Mouse (Mus musculus) limb, embryonic 11.5 days (tissue): ENCODE measurements around the gene Sept3. TPM values are rescaled to one million over a fixed set of nuclear protein-coding genes. Genes with fewer than 3 reads are reported as not detected.
A peak's percentile ranks its signal among the peaks of the same experiment; 100 is the strongest.

Source experiments
- ATAC-seq: fragments of 200-750 bp; cut with Nextera tagmentation; 2 replicates; pipeline ENCODE4 v1.8.0; 2017; ENCODE audit warnings: low read depth; ENCODE audit not compliant: insufficient number of reproducible peaks, low FRiP score, low TSS enrichment
- DNase-seq: peaks from one replicate; pipeline ENCODE4 v3.0.0-alpha.2; 2015; ENCODE audit warnings: low spot score
- H3K27ac ChIP-seq: fragments of 300-500 bp; sonication (generic); replicated peaks from 2 replicates; pipeline ENCODE4 v1.5.1; 2014; ENCODE audit warnings: low read depth, mild to moderate bottlenecking, low read length
- H3K27me3 ChIP-seq: fragments of 300-500 bp; sonication (generic); 2 replicates; pipeline ENCODE4 v1.6.1; 2014; ENCODE audit warnings: mild to moderate bottlenecking, low read length, mixed read lengths; ENCODE audit not compliant: control insufficient read depth, insufficient read depth
- H3K36me3 ChIP-seq: fragments of 300-500 bp; sonication (generic); 2 replicates; pipeline ENCODE4 v1.6.1; 2014; ENCODE audit warnings: mild to moderate bottlenecking, low read length, moderate library complexity, mixed read lengths; ENCODE audit not compliant: control insufficient read depth, insufficient read depth
- H3K4me1 ChIP-seq: fragments of 300-500 bp; sonication (generic); 2 replicates; pipeline ENCODE4 v1.6.1; 2014; ENCODE audit warnings: low read length, mixed read lengths; ENCODE audit not compliant: control insufficient read depth, insufficient read depth
- H3K4me2 ChIP-seq: fragments of 300-500 bp; sonication (generic); 2 replicates; pipeline ENCODE4 v1.6.1; 2014; ENCODE audit warnings: low read depth, mild to moderate bottlenecking, moderate library complexity; ENCODE audit not compliant: severe bottlenecking
- H3K4me3 ChIP-seq: fragments of 300-500 bp; sonication (generic); 2 replicates; pipeline ENCODE4 v1.5.1; 2014; ENCODE audit warnings: low read depth, low read length
- H3K9ac ChIP-seq: fragments of 300-500 bp; sonication (generic); 2 replicates; pipeline ENCODE4 v1.6.1; 2014; ENCODE audit warnings: mild to moderate bottlenecking, low read length
- H3K9me3 ChIP-seq: fragments of 300-500 bp; sonication (generic); 2 replicates; pipeline ENCODE4 v1.6.1; 2016; ENCODE audit warnings: low read length; ENCODE audit not compliant: control insufficient read depth
- WGBS: fragments of 180-500 bp; shearing (Covaris S2); extraction: QIAGEN DNeasy Blood & Tissue Kit; methylation state at CpG from one replicate; pipeline ENCODE4 v1.1.7; 2014; 5-methylcytosine and 5-hydroxymethylcytosine counted together
- polyA plus RNA-seq: library from polyadenylated mRNA; unstranded; fragments of >200 nt; fragmentation: Nextera tagmentation; extraction: Ambion mirVana; gene quantifications from 2 replicates; pipeline ENCODE4 v1.2.1, GENCODE M21; 2014

Gene Sept3
- polyA plus RNA-seq, 1 experiment from 2014 or later, result 37.6 TPM

DNA sequence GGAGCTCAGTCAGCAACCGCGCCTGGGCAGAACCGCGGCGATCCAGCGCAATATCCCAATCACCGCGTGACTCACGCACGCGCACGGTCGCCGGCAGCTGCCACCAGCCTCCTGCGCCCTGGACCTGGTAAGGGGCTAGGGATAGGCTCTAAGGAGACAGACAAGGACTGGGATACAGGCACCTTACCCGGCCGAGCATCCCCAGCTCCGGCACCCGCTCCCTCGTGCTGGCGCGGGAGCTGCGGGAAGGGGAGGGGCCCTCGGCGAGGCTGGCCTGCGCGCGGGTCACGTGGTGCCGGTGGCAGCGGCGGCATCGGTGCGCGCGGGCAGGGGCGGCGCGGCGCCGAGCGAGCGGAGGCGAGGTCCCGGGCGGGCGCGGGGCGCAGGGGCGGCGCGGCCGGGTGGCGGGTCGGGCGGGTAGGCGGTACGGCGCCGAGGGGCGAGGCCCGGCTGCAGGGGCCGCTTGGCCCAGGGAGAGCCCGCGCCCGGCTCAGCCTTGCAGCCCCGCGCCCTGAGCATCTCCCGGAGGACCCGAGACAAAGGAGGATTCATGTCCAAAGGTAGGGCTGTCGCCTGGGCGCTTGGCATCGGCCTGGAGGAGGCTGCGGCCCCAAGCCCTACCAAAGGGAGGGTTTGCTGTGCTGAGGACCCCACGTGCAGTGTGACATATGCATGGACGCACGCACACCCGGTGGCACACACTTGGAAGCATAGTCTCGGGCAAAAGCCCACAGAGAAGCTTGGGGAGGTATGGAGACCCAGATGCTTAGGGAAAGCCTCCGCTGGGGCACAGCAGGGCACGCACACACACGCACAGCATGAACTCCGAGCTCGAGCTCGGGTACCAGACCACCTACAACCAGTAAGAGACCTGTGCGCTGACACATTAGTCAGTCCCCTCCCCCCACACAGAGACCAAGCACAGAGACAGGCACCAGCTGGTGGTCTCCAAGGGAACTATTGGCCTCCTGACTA is 521 bp downstream of the Sept3 start:
- H3K9me3 ChIP-seq, result no peaks in the 10 kb centered on the region
- no peak overlapping the region for H3K27ac ChIP-seq
- DNase-seq (peak; percentile 73), ATAC-seq (peak; percentile 52; the same call in 1 of the 2 replicates)
- H3K9ac ChIP-seq, result peak overlapping the region; percentile 73
- 0 out of 2 replicates have a peak, but pooled peaks cover 3% of the 10 kb centered on the region for H3K4me1 ChIP-seq
- H3K4me2 ChIP-seq, result peak overlapping the region; percentile 95
- peaks cover 20% of the 10 kb centered on the region for H3K27me3 ChIP-seq
- H3K36me3 ChIP-seq, result no peaks in the 10 kb centered on the region
- H3K4me3 ChIP-seq, result peak overlapping the region; percentile 73
- WGBS, result under 1% methylated on average over 70 of the region's 86 CpGs

GRCm38 (mm10) chr15:82277591-82277990 is 2.9 kb downstream of the Sept3 start:
- 0 out of 2 replicates have a peak, but pooled peaks cover 3% of the 10 kb centered on the region for H3K4me1 ChIP-seq
- DNase-seq (no peak), ATAC-seq (no peak)
- no peaks in the 10 kb centered on the region for H3K36me3 ChIP-seq
- H3K4me3 ChIP-seq, result no peak overlapping the region
- no peaks in the 10 kb centered on the region for H3K9me3 ChIP-seq
- H3K27me3 ChIP-seq, result peaks cover 16% of the 10 kb centered on the region
- WGBS, result 72% methylated on average over 5 of the region's 5 CpGs
- H3K9ac ChIP-seq, result no peak overlapping the region
- H3K27ac ChIP-seq, result no peak overlapping the region
- H3K4me2 ChIP-seq, result no peak overlapping the region

GRCm38 (mm10) chr15:82280638-82281037 is 5.9 kb downstream of the Sept3 start:
- Histone ChIP-seq H3K4me2 (no peak overlapping the region), H3K27me3 (no peaks in the 10 kb centered on the region), H3K9me3 (no peaks in the 10 kb centered on the region), H3K27ac (no peak overlapping the region), H3K9ac (no peak overlapping the region), H3K36me3 (peaks cover 3% of the 10 kb centered on the region; the same call in 1 of the 2 replicates), H3K4me3 (no peak overlapping the region), H3K4me1 (0 out of 2 replicates have a peak, but pooled peaks cover 3% of the 10 kb centered on the region)
- 85% methylated on average over 4 of the region's 4 CpGs for WGBS
- no peak for DNase-seq
- ATAC-seq, result no peak

DNA sequence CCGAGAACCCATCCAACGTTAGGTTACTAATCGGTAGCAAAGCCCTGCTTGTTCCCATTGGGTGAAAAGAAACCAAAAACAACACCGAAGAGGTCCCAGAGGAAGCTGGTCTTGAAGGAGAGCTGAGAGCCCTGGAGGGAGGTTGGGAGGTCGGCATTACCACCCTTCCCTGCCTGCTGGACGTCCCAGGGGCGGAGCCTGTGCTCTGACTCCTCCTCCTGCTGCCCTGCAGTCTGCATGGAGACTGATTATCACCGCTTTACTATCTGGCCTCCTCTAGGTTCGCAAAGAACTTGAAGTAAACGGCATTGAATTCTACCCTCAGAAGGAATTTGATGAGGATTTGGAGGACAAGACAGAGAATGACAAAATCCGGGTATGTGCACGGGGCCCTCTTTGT is 11.5 kb downstream of the Sept3 start:
- no peaks in the 10 kb centered on the region for H3K9me3 ChIP-seq
- peaks cover 3% of the 10 kb centered on the region; the same call in 1 of the 2 replicates for H3K36me3 ChIP-seq
- no peaks in the 10 kb centered on the region for H3K27me3 ChIP-seq
- no peak overlapping the region for H3K4me3 ChIP-seq
- no peaks in the 10 kb centered on the region for H3K4me1 ChIP-seq
- 56% methylated on average over 12 of the region's 12 CpGs for WGBS
- no peak overlapping the region for H3K4me2 ChIP-seq
- H3K9ac ChIP-seq, result no peak overlapping the region
- no peak for ATAC-seq
- no peak overlapping the region for H3K27ac ChIP-seq
- no peak for DNase-seq

DNA sequence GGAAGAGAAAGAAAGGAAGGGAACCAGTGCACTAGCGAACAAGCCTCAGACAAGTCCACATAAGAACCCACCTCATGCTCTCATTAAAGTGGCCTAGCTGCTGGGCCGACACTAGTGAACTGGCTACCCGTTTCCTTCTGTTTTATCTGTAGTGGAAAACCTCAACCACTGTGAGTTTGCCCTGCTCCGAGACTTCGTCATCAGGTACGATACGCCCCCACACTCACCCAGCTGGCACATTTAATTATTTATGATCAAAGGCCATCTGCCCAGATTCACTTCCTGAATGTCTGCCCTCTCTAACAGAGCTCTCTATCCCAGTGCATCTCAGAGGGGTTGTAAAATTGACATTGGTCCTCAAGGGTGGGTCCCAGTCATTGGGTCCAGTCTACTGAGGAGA is 15.6 kb downstream of the Sept3 start:
- peaks cover 4% of the 10 kb centered on the region; the same call in 1 of the 2 replicates for H3K4me1 ChIP-seq
- peaks cover 2% of the 10 kb centered on the region; the same call in 1 of the 2 replicates for H3K36me3 ChIP-seq
- no peaks in the 10 kb centered on the region for H3K9me3 ChIP-seq
- no peak overlapping the region for H3K4me2 ChIP-seq
- DNase-seq (no peak), ATAC-seq (no peak)
- no peak overlapping the region for H3K9ac ChIP-seq
- no peak overlapping the region for H3K27ac ChIP-seq
- H3K27me3 ChIP-seq, result no peaks in the 10 kb centered on the region
- WGBS, result 90% methylated on average over 7 of the region's 7 CpGs
- no peak overlapping the region for H3K4me3 ChIP-seq

- ATAC-seq (no peak), DNase-seq (no peak)
- Histone ChIP-seq H3K9ac (no peak overlapping the region), H3K27me3 (no peaks in the 10 kb centered on the region), H3K27ac (no peak overlapping the region), H3K9me3 (no peaks in the 10 kb centered on the region), H3K36me3 (peaks cover 2% of the 10 kb centered on the region; the same call in 1 of the 2 replicates), H3K4me1 (peaks cover 4% of the 10 kb centered on the region; the same call in 1 of the 2 replicates), H3K4me2 (0 out of 2 replicates have a peak overlapping the region, but pooled peaks have one; percentile 11), H3K4me3 (no peak overlapping the region)
- WGBS, result 27% methylated on average over 5 of the region's 5 CpGs
Observed at GRCm38 (mm10) chr15:82292851-82293250, 18.2 kb downstream of the Sept3 start.

- Histone ChIP-seq H3K27ac (no peak overlapping the region), H3K4me1 (peaks cover 4% of the 10 kb centered on the region; the same call in 1 of the 2 replicates), H3K27me3 (no peaks in the 10 kb centered on the region), H3K9me3 (no peaks in the 10 kb centered on the region), H3K4me3 (no peak overlapping the region), H3K36me3 (peaks cover 2% of the 10 kb centered on the region; the same call in 1 of the 2 replicates), H3K4me2 (0 out of 2 replicates have a peak overlapping the region, but pooled peaks have one; percentile 11), H3K9ac (no peak overlapping the region)
- DNase-seq (peak; percentile 44), ATAC-seq (peak; percentile 39; the same call in 1 of the 2 replicates)
- WGBS, result 17% methylated on average over 7 of the region's 7 CpGs
Observed at GRCm38 (mm10) chr15:82293271-82293711, 18.6 kb downstream of the Sept3 start.

DNA sequence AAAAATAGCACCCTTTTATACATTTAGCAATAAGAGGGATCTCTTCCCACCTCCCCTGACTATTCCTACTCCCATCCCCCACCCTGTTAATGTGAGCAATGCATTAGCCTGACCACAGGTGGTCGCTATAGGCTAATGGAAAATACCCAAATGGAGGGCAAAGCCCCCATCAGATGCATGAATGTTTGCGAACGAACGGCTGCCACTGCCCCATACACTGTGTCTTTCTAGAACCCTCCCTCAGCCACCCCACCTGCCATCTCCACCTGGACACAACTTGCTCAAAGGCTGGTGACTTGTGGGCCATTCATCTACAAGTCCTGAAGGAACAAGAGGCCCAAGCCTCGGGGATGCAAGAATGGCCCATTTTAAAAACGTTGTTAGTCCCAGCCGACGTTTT is 19.4 kb downstream of the Sept3 start:
- H3K9me3 ChIP-seq, result no peaks in the 10 kb centered on the region
- H3K9ac ChIP-seq, result no peak overlapping the region
- ATAC-seq (no peak), DNase-seq (peak; percentile 41)
- no peak overlapping the region for H3K27ac ChIP-seq
- H3K4me1 ChIP-seq, result peaks cover 4% of the 10 kb centered on the region; the same call in 1 of the 2 replicates
- H3K27me3 ChIP-seq, result no peaks in the 10 kb centered on the region
- peaks cover 2% of the 10 kb centered on the region; the same call in 1 of the 2 replicates for H3K36me3 ChIP-seq
- H3K4me3 ChIP-seq, result no peak overlapping the region
- 59% methylated on average over 8 of the region's 8 CpGs for WGBS
- no peak overlapping the region for H3K4me2 ChIP-seq
